Comparison of ENCODE assay signal across 32 mouse cellular contexts in genomic region chr14:102965841-102966240, GRCm38 (mm10). TPM values are rescaled to one million over a fixed set of nuclear protein-coding genes. Genes with fewer than 3 reads are reported as not detected.
DNase-seq lines count a peak whose midpoint lies in the region; ATAC-seq and TF ChIP-seq lines count a peak whose summit lies in the region.
"Had no signal": no experiment of that assay in that cellular context is flagged by ENCODE, and none has a peak within 500 bp of the region (broad histone marks: within the 10 kb centered on the region; RNA-seq: fewer than 3 reads in every experiment).

No protein-coding gene starts in this region.

- H3K4me3 ChIP-seq in hindbrain, embryonic 16.5 days (ENCODE audit: low read length): no peak overlapping the region
- H3K4me3 ChIP-seq in hindbrain, postnatal 0 days (ENCODE audit: low read length): no peak overlapping the region
- no peak overlapping the region for H3K4me3 ChIP-seq in neural tube, embryonic 14.5 days (ENCODE audit: low read depth, low read length)
- H3K4me3 ChIP-seq in neural tube, embryonic 15.5 days (replicated peaks): no peak overlapping the region
- H3K4me3 ChIP-seq: embryonic facial prominence, embryonic 10.5 days; embryonic facial prominence, embryonic 13.5 days; erythroblast, embryonic 14.5 days; forebrain, embryonic 12.5 days; forebrain, embryonic 15.5 days; gastrocnemius, adult 2 months; heart, embryonic 10.5 days; heart, embryonic 13.5 days; hindbrain, embryonic 15.5 days had no signal

- H3K9me3 ChIP-seq in hindbrain, embryonic 16.5 days (ENCODE audit: control insufficient read depth, low read length): no peaks in the 10 kb centered on the region
- H3K9me3 ChIP-seq in hindbrain, postnatal 0 days (ENCODE audit: low read length): no peaks in the 10 kb centered on the region
- no peaks in the 10 kb centered on the region for H3K9me3 ChIP-seq in neural tube, embryonic 14.5 days (ENCODE audit: control insufficient read depth, low read length)
- H3K9me3 ChIP-seq in neural tube, embryonic 15.5 days (replicated peaks): no peaks in the 10 kb centered on the region
- H3K9me3 ChIP-seq: embryonic facial prominence, embryonic 10.5 days; embryonic facial prominence, embryonic 13.5 days; forebrain, embryonic 12.5 days; forebrain, embryonic 15.5 days; heart, embryonic 10.5 days; heart, embryonic 13.5 days; hindbrain, embryonic 15.5 days had no signal

- ATAC-seq in hindbrain, embryonic 16.5 days: peak; percentile 58; the same call in 1 of the 2 replicates
- ATAC-seq in hindbrain, postnatal 0 days: no peak
- ATAC-seq in neural tube, embryonic 14.5 days (ENCODE audit: low read depth): peak; percentile 38; the same call in 1 of the 2 replicates
- no peak for ATAC-seq in neural tube, embryonic 15.5 days (ENCODE audit: low FRiP score)
- ATAC-seq: forebrain, embryonic 15.5 days; inflammation-experienced regulatory T-cells, adult 6 months; intestine, embryonic 16.5 days; Patski had no signal

- peak; percentile 55 for DNase-seq in heart, adult 11 months
- DNase-seq in heart, adult 8-10 months (ENCODE audit: low spot score): no peak
- DNase-seq in hindbrain, postnatal 0 days (ENCODE audit: low spot score): no peak
- peak; percentile 67 for DNase-seq in brain, adult 2 months (ENCODE audit: low read depth, low spot score)
- DNase-seq: adrenal gland, postnatal 10 days; B cell, adult 2 months; cerebellum, adult 11-12 months; cerebellum, adult 8-10 months; cerebellum, postnatal 10 days; cerebellum, postnatal 36 days; embryo, embryonic 11 days; gastrocnemius, adult 2 months; gastrocnemius, postnatal 14 days; heart, adult 18-20 months; heart, postnatal 14 days; heart, postnatal 4 days had no signal

- H3K9ac ChIP-seq in hindbrain, embryonic 16.5 days (ENCODE audit: low read depth, low read length): no peak overlapping the region
- H3K9ac ChIP-seq in hindbrain, postnatal 0 days (replicated peaks; ENCODE audit: low read length): no peak overlapping the region
- no peak overlapping the region for H3K9ac ChIP-seq in neural tube, embryonic 14.5 days (replicated peaks; ENCODE audit: low read depth, low read length)
- H3K9ac ChIP-seq in neural tube, embryonic 15.5 days (replicated peaks): no peak overlapping the region
- H3K9ac ChIP-seq: embryonic facial prominence, embryonic 13.5 days; forebrain, embryonic 12.5 days; forebrain, embryonic 15.5 days; heart, embryonic 13.5 days; hindbrain, embryonic 15.5 days had no signal

- no peak overlapping the region for H3K27ac ChIP-seq in hindbrain, embryonic 16.5 days (ENCODE audit: low read depth, low read length)
- no peak overlapping the region for H3K27ac ChIP-seq in hindbrain, postnatal 0 days
- no peak overlapping the region for H3K27ac ChIP-seq in neural tube, embryonic 14.5 days (ENCODE audit: low read depth, low read length)
- no peak overlapping the region for H3K27ac ChIP-seq in neural tube, embryonic 15.5 days (replicated peaks)
- H3K27ac ChIP-seq: embryonic facial prominence, embryonic 10.5 days; embryonic facial prominence, embryonic 13.5 days; forebrain, embryonic 12.5 days; forebrain, embryonic 15.5 days; gastrocnemius, adult 2 months; heart, embryonic 10.5 days; heart, embryonic 13.5 days had no signal

- H3K4me2 ChIP-seq in hindbrain, embryonic 16.5 days (ENCODE audit: low read length): no peak overlapping the region
- H3K4me2 ChIP-seq in hindbrain, postnatal 0 days (ENCODE audit: low read depth, low read length): no peak overlapping the region
- H3K4me2 ChIP-seq in neural tube, embryonic 14.5 days (ENCODE audit: low read depth, low read length): no peak overlapping the region
- no peak overlapping the region for H3K4me2 ChIP-seq in neural tube, embryonic 15.5 days
- H3K4me2 ChIP-seq: embryonic facial prominence, embryonic 13.5 days; forebrain, embryonic 12.5 days; forebrain, embryonic 15.5 days; hindbrain, embryonic 15.5 days had no signal

- H3K4me1 ChIP-seq in hindbrain, embryonic 16.5 days (ENCODE audit: control insufficient read depth, insufficient read depth, low read depth, low read length): no peaks in the 10 kb centered on the region
- no peaks in the 10 kb centered on the region for H3K4me1 ChIP-seq in hindbrain, postnatal 0 days (ENCODE audit: insufficient read depth, low read length)
- no peaks in the 10 kb centered on the region for H3K4me1 ChIP-seq in neural tube, embryonic 14.5 days (ENCODE audit: control insufficient read depth, insufficient read depth, low read length)
- H3K4me1 ChIP-seq in neural tube, embryonic 15.5 days: no peaks in the 10 kb centered on the region
- H3K4me1 ChIP-seq: embryonic facial prominence, embryonic 10.5 days; embryonic facial prominence, embryonic 13.5 days; forebrain, embryonic 12.5 days; forebrain, embryonic 15.5 days; hindbrain, embryonic 15.5 days had no signal

- TF ChIP-seq CTCF in hindbrain, postnatal 0 days (IDR thresholded peaks at IDR 0.05; ENCODE audit: low read depth): no peak

- no peaks in the 10 kb centered on the region for H3K27me3 ChIP-seq in hindbrain, embryonic 16.5 days (replicated peaks; ENCODE audit: control insufficient read depth, insufficient read depth, low read length)
- H3K27me3 ChIP-seq in hindbrain, postnatal 0 days (ENCODE audit: insufficient read depth, low read length): no peaks in the 10 kb centered on the region
- H3K27me3 ChIP-seq in neural tube, embryonic 14.5 days (ENCODE audit: control insufficient read depth, insufficient read depth, low read length): no peaks in the 10 kb centered on the region
- no peaks in the 10 kb centered on the region for H3K27me3 ChIP-seq in neural tube, embryonic 15.5 days (replicated peaks)
- H3K27me3 ChIP-seq: CH12.LX; embryonic facial prominence, embryonic 13.5 days; forebrain, embryonic 12.5 days; forebrain, embryonic 15.5 days; heart, embryonic 13.5 days; hindbrain, embryonic 15.5 days had no signal

- WGBS in hindbrain, embryonic 16.5 days: 51% methylated on average over 1 of the region's 1 CpGs
- 75% methylated on average over 1 of the region's 1 CpGs for WGBS in hindbrain, postnatal 0 days
- WGBS in neural tube, embryonic 14.5 days: 49% methylated on average over 1 of the region's 1 CpGs
- 35% methylated on average over 1 of the region's 1 CpGs for WGBS in neural tube, embryonic 15.5 days

- H3K36me3 ChIP-seq in hindbrain, embryonic 16.5 days (ENCODE audit: control insufficient read depth, insufficient read depth, low read length): no peaks in the 10 kb centered on the region
- H3K36me3 ChIP-seq in hindbrain, postnatal 0 days (ENCODE audit: insufficient read depth, low read length): no peaks in the 10 kb centered on the region
- H3K36me3 ChIP-seq in neural tube, embryonic 14.5 days (ENCODE audit: control insufficient read depth, insufficient read depth, low read length): no peaks in the 10 kb centered on the region
- no peaks in the 10 kb centered on the region for H3K36me3 ChIP-seq in neural tube, embryonic 15.5 days
- H3K36me3 ChIP-seq: embryonic facial prominence, embryonic 10.5 days; embryonic facial prominence, embryonic 13.5 days; forebrain, embryonic 12.5 days; forebrain, embryonic 15.5 days; G1E; heart, embryonic 10.5 days; heart, embryonic 13.5 days; hindbrain, embryonic 15.5 days had no signal

RNA-seq across cellular contexts. Expression of gene Kctd12, which starts 16.6 kb away (rescaled TPM):
- 10 to 100 TPM; 13.4 to 20.0 (median 18.0) TPM for total RNA-seq in heart, adult 8-10 months (2022)
- 13.0 and 14.6 TPM in 2 replicates for polyA plus RNA-seq in hindbrain, embryonic 16.5 days (2015; fragmentation: Nextera tagmentation; extraction: Ambion mirVana)
- total RNA-seq in hindbrain, postnatal 0 days (2014; rRNA removed): 93.9 and 98.8 TPM in 2 replicates
- polyA plus RNA-seq in hindbrain, postnatal 0 days (2015; fragmentation: Nextera tagmentation; extraction: Ambion mirVana): 11.1 and 12.6 TPM in 2 replicates
- polyA plus RNA-seq in neural tube, embryonic 14.5 days (2014; fragmentation: Nextera tagmentation; extraction: Ambion mirVana): 21.2 and 24.5 TPM in 2 replicates
- 13.2 and 14.4 TPM in 2 replicates for polyA plus RNA-seq in neural tube, embryonic 15.5 days (2015; fragmentation: Nextera tagmentation; extraction: Ambion mirVana)

Comparison
In these comparisons a context has a peak if more than half of its experiments do, and no peak if none do; other contexts are left out.
1. DNase-seq: peak in heart, adult 11 months (single experiment) and brain, adult 2 months (single experiment); none in heart, adult 8-10 months (single experiment) and hindbrain, postnatal 0 days (single experiment).
2. ATAC-seq: peak in hindbrain, embryonic 16.5 days (single experiment) and neural tube, embryonic 14.5 days (single experiment); none in hindbrain, postnatal 0 days (single experiment) and neural tube, embryonic 15.5 days (single experiment).